Mouse (Mus musculus): Measurements from ENCODE around the gene Ifi47. TPM values are rescaled to one million over a fixed set of nuclear protein-coding genes. Genes with fewer than 3 reads are reported as not detected.

Gene Ifi47
- polyA plus RNA-seq, 1 experiment from 2014 or later = 1.3 TPM

GRCm38 (mm10) chr11:49068358-49068757 is 8.0 kb upstream of the Ifi47 start:
- no peak overlapping the region for H3K27ac ChIP-seq (replicated peaks in 1 of 2; ENCODE audit: control insufficient read depth in 1 of 2, insufficient read depth in 1 of 2, low read depth in 2 of 2, low read length in 2 of 2)
- H3K4me1 ChIP-seq (ENCODE audit: control insufficient read depth in 2 of 2, insufficient read depth in 2 of 2, low read length in 2 of 2) = no peaks in the 10 kb centered on the region
- no peaks in the 10 kb centered on the region for H3K36me3 ChIP-seq (ENCODE audit: control insufficient read depth, insufficient read depth, low read length)
- no peaks in the 10 kb centered on the region for H3K9me3 ChIP-seq (ENCODE audit: control insufficient read depth, low read length)
- H3K9ac ChIP-seq (ENCODE audit: low read length) = no peak overlapping the region
- H3K4me3 ChIP-seq (ENCODE audit: control insufficient read depth in 1 of 2, insufficient read depth in 1 of 2, low read depth in 1 of 2, low read length in 2 of 2) = no peak overlapping the region
- ATAC-seq (ENCODE audit: insufficient number of reproducible peaks, insufficient read depth, low FRiP score, low read depth) = no peak
- H3K27me3 ChIP-seq (ENCODE audit: control insufficient read depth, insufficient read depth, low read length) = no peaks in the 10 kb centered on the region
- no peak overlapping the region for H3K4me2 ChIP-seq (ENCODE audit: low read length)
- WGBS = 52% methylated on average over 1 of the region's 1 CpGs

- Histone ChIP-seq H3K27ac (replicated peaks in 1 of 2; ENCODE audit: control insufficient read depth in 1 of 2, insufficient read depth in 1 of 2, low read depth in 2 of 2, low read length in 2 of 2) (0 out of 4 replicates have a peak overlapping the region, but pooled peaks of 1 of the 2 experiments have one; percentile 47), H3K27me3 (ENCODE audit: control insufficient read depth, insufficient read depth, low read length) (no peaks in the 10 kb centered on the region), H3K9ac (ENCODE audit: low read length) (no peak overlapping the region), H3K4me3 (ENCODE audit: control insufficient read depth in 1 of 2, insufficient read depth in 1 of 2, low read depth in 1 of 2, low read length in 2 of 2) (no peak overlapping the region), H3K9me3 (ENCODE audit: control insufficient read depth, low read length) (no peaks in the 10 kb centered on the region), H3K4me2 (ENCODE audit: low read length) (no peak overlapping the region), H3K4me1 (ENCODE audit: control insufficient read depth in 2 of 2, insufficient read depth in 2 of 2, low read length in 2 of 2) (0 out of 4 replicates have a peak, but pooled peaks cover 0 to 3% of the 10 kb centered on the region in 2 experiments), H3K36me3 (ENCODE audit: control insufficient read depth, insufficient read depth, low read length) (no peaks in the 10 kb centered on the region)
- ATAC-seq (ENCODE audit: insufficient number of reproducible peaks, insufficient read depth, low FRiP score, low read depth) = no peak
- 67% methylated on average over 1 of the region's 1 CpGs for WGBS
Observed at GRCm38 (mm10) chr11:49077012-49077411, 625 bp downstream of the Ifi47 start.

GRCm38 (mm10) chr11:49078719-49079118 is 2.3 kb downstream of the Ifi47 start:
- Histone ChIP-seq H3K9ac (ENCODE audit: low read length) (no peak overlapping the region), H3K27me3 (ENCODE audit: control insufficient read depth, insufficient read depth, low read length) (no peaks in the 10 kb centered on the region), H3K4me3 (ENCODE audit: control insufficient read depth in 1 of 2, insufficient read depth in 1 of 2, low read depth in 1 of 2, low read length in 2 of 2) (no peak overlapping the region), H3K4me2 (ENCODE audit: low read length) (no peak overlapping the region), H3K36me3 (ENCODE audit: control insufficient read depth, insufficient read depth, low read length) (no peaks in the 10 kb centered on the region), H3K9me3 (ENCODE audit: control insufficient read depth, low read length) (no peaks in the 10 kb centered on the region), H3K27ac (replicated peaks in 1 of 2; ENCODE audit: control insufficient read depth in 1 of 2, insufficient read depth in 1 of 2, low read depth in 2 of 2, low read length in 2 of 2) (no peak overlapping the region), H3K4me1 (ENCODE audit: control insufficient read depth in 2 of 2, insufficient read depth in 2 of 2, low read length in 2 of 2) (0 out of 4 replicates have a peak, but pooled peaks cover 0 to 3% of the 10 kb centered on the region in 2 experiments)
- 90% methylated on average over 3 of the region's 3 CpGs for WGBS
- ATAC-seq (ENCODE audit: insufficient number of reproducible peaks, insufficient read depth, low FRiP score, low read depth) = no peak

GRCm38 (mm10) chr11:49080636-49081035 is 4.2 kb downstream of the Ifi47 start:
- ATAC-seq (ENCODE audit: insufficient number of reproducible peaks, insufficient read depth, low FRiP score, low read depth) = no peak
- WGBS = 67% methylated on average over 1 of the region's 1 CpGs
- H3K27me3 ChIP-seq (ENCODE audit: control insufficient read depth, insufficient read depth, low read length) = no peaks in the 10 kb centered on the region
- 0 out of 4 replicates have a peak, but pooled peaks cover 0 to 3% of the 10 kb centered on the region in 2 experiments for H3K4me1 ChIP-seq (ENCODE audit: control insufficient read depth in 2 of 2, insufficient read depth in 2 of 2, low read length in 2 of 2)
- no peaks in the 10 kb centered on the region for H3K9me3 ChIP-seq (ENCODE audit: control insufficient read depth, low read length)
- no peak overlapping the region for H3K27ac ChIP-seq (replicated peaks in 1 of 2; ENCODE audit: control insufficient read depth in 1 of 2, insufficient read depth in 1 of 2, low read depth in 2 of 2, low read length in 2 of 2)
- no peak overlapping the region for H3K4me2 ChIP-seq (ENCODE audit: low read length)
- no peaks in the 10 kb centered on the region for H3K36me3 ChIP-seq (ENCODE audit: control insufficient read depth, insufficient read depth, low read length)
- H3K9ac ChIP-seq (ENCODE audit: low read length) = no peak overlapping the region
- H3K4me3 ChIP-seq (ENCODE audit: control insufficient read depth in 1 of 2, insufficient read depth in 1 of 2, low read depth in 1 of 2, low read length in 2 of 2) = no peak overlapping the region

- ATAC-seq (ENCODE audit: insufficient number of reproducible peaks, insufficient read depth, low FRiP score, low read depth) = no peak
- no peaks in the 10 kb centered on the region for H3K9me3 ChIP-seq (ENCODE audit: control insufficient read depth, low read length)
- H3K4me3 ChIP-seq (ENCODE audit: control insufficient read depth in 1 of 2, insufficient read depth in 1 of 2, low read depth in 1 of 2, low read length in 2 of 2) = no peak overlapping the region
- no peak overlapping the region for H3K4me2 ChIP-seq (ENCODE audit: low read length)
- 64% methylated on average over 4 of the region's 4 CpGs for WGBS
- no peak overlapping the region for H3K27ac ChIP-seq (replicated peaks in 1 of 2; ENCODE audit: control insufficient read depth in 1 of 2, insufficient read depth in 1 of 2, low read depth in 2 of 2, low read length in 2 of 2)
- H3K36me3 ChIP-seq (ENCODE audit: control insufficient read depth, insufficient read depth, low read length) = no peaks in the 10 kb centered on the region
- H3K9ac ChIP-seq (ENCODE audit: low read length) = no peak overlapping the region
- 0 out of 4 replicates have a peak, but pooled peaks cover 0 to 3% of the 10 kb centered on the region in 2 experiments for H3K4me1 ChIP-seq (ENCODE audit: control insufficient read depth in 2 of 2, insufficient read depth in 2 of 2, low read length in 2 of 2)
- no peaks in the 10 kb centered on the region for H3K27me3 ChIP-seq (ENCODE audit: control insufficient read depth, insufficient read depth, low read length)
Observed at GRCm38 (mm10) chr11:49081356-49081755, 5.0 kb downstream of the Ifi47 start.

GRCm38 (mm10) chr11:49081886-49082285 is 5.5 kb downstream of the Ifi47 start:
- H3K4me2 ChIP-seq (ENCODE audit: low read length) = no peak overlapping the region
- H3K36me3 ChIP-seq (ENCODE audit: control insufficient read depth, insufficient read depth, low read length) = no peaks in the 10 kb centered on the region
- no peaks in the 10 kb centered on the region for H3K9me3 ChIP-seq (ENCODE audit: control insufficient read depth, low read length)
- H3K27me3 ChIP-seq (ENCODE audit: control insufficient read depth, insufficient read depth, low read length) = no peaks in the 10 kb centered on the region
- ATAC-seq (ENCODE audit: insufficient number of reproducible peaks, insufficient read depth, low FRiP score, low read depth) = no peak
- no peak overlapping the region for H3K27ac ChIP-seq (replicated peaks in 1 of 2; ENCODE audit: control insufficient read depth in 1 of 2, insufficient read depth in 1 of 2, low read depth in 2 of 2, low read length in 2 of 2)
- H3K4me3 ChIP-seq (ENCODE audit: control insufficient read depth in 1 of 2, insufficient read depth in 1 of 2, low read depth in 1 of 2, low read length in 2 of 2) = no peak overlapping the region
- H3K9ac ChIP-seq (ENCODE audit: low read length) = no peak overlapping the region
- 73% methylated on average over 3 of the region's 3 CpGs for WGBS
- H3K4me1 ChIP-seq (ENCODE audit: control insufficient read depth in 2 of 2, insufficient read depth in 2 of 2, low read length in 2 of 2) = no peaks in the 10 kb centered on the region

- Histone ChIP-seq H3K4me3 (ENCODE audit: control insufficient read depth in 1 of 2, insufficient read depth in 1 of 2, low read depth in 1 of 2, low read length in 2 of 2) (no peak overlapping the region), H3K27ac (replicated peaks in 1 of 2; ENCODE audit: control insufficient read depth in 1 of 2, insufficient read depth in 1 of 2, low read depth in 2 of 2, low read length in 2 of 2) (no peak overlapping the region), H3K9ac (ENCODE audit: low read length) (no peak overlapping the region), H3K27me3 (ENCODE audit: control insufficient read depth, insufficient read depth, low read length) (no peaks in the 10 kb centered on the region), H3K4me2 (ENCODE audit: low read length) (no peak overlapping the region), H3K4me1 (ENCODE audit: control insufficient read depth in 2 of 2, insufficient read depth in 2 of 2, low read length in 2 of 2) (peaks cover 0 to 2% of the 10 kb centered on the region in 2 experiments; a peak in 2 of 4 replicates), H3K36me3 (ENCODE audit: control insufficient read depth, insufficient read depth, low read length) (no peaks in the 10 kb centered on the region), H3K9me3 (ENCODE audit: control insufficient read depth, low read length) (no peaks in the 10 kb centered on the region)
- 81% methylated on average over 1 of the region's 1 CpGs for WGBS
- no peak for ATAC-seq (ENCODE audit: insufficient number of reproducible peaks, insufficient read depth, low FRiP score, low read depth)
Observed at GRCm38 (mm10) chr11:49083146-49083545, 6.8 kb downstream of the Ifi47 start.

- no peaks in the 10 kb centered on the region for H3K27me3 ChIP-seq (ENCODE audit: control insufficient read depth, insufficient read depth, low read length)
- 76% methylated on average over 3 of the region's 3 CpGs for WGBS
- no peak overlapping the region for H3K27ac ChIP-seq (replicated peaks in 1 of 2; ENCODE audit: control insufficient read depth in 1 of 2, insufficient read depth in 1 of 2, low read depth in 2 of 2, low read length in 2 of 2)
- ATAC-seq (ENCODE audit: insufficient number of reproducible peaks, insufficient read depth, low FRiP score, low read depth) = no peak
- H3K4me3 ChIP-seq (ENCODE audit: control insufficient read depth in 1 of 2, insufficient read depth in 1 of 2, low read depth in 1 of 2, low read length in 2 of 2) = no peak overlapping the region
- H3K4me1 ChIP-seq (ENCODE audit: control insufficient read depth in 2 of 2, insufficient read depth in 2 of 2, low read length in 2 of 2) = peaks cover 0 to 4% of the 10 kb centered on the region in 2 experiments; a peak in 2 of 4 replicates
- H3K9ac ChIP-seq (ENCODE audit: low read length) = no peak overlapping the region
- H3K9me3 ChIP-seq (ENCODE audit: control insufficient read depth, low read length) = no peaks in the 10 kb centered on the region
- H3K36me3 ChIP-seq (ENCODE audit: control insufficient read depth, insufficient read depth, low read length) = no peaks in the 10 kb centered on the region
- H3K4me2 ChIP-seq (ENCODE audit: low read length) = no peak overlapping the region
Observed at GRCm38 (mm10) chr11:49083808-49084207, 7.4 kb downstream of the Ifi47 start.

Measured in heart, embryonic 14.5 days (tissue).